Mouse (Mus musculus) small intestine, adult 2 months (tissue): ENCODE measurements at regions not wholly inside any gene's neighbourhood (a gene's known extent, or its start where the extent isn't known, plus 50 kb on each side); places are given as distances from the start of the nearest gene placed in this dataset.

Experiments used
- H3K27ac ChIP-seq: fragments of 200-500 bp; 2 replicates; pipeline ENCODE4 v1.5.1; 2012; ENCODE audit warnings: low read depth, low read length, control low read depth, inconsistent platforms; ENCODE audit not compliant: insufficient read depth
- H3K27me3 ChIP-seq: fragments of 200-500 bp; 2 replicates; pipeline ENCODE4 v1.6.1; 2012; ENCODE audit warnings: mild to moderate bottlenecking, moderate library complexity, low read length, inconsistent platforms; ENCODE audit not compliant: control insufficient read depth, insufficient read depth
- H3K36me3 ChIP-seq: fragments of 200-500 bp; 2 replicates; pipeline ENCODE4 v1.6.1; 2012; ENCODE audit warnings: mild to moderate bottlenecking, low read length, control low read depth, inconsistent platforms; ENCODE audit not compliant: control insufficient read depth, insufficient read depth
- H3K4me1 ChIP-seq: fragments of 200-500 bp; 2 replicates; pipeline ENCODE4 v1.6.1; 2012; ENCODE audit warnings: low read length, inconsistent platforms, mixed read lengths; ENCODE audit not compliant: control insufficient read depth, insufficient read depth, insufficient read length
- H3K4me3 ChIP-seq: fragments of 200-500 bp; 2 replicates; pipeline ENCODE4 v1.5.1; 2012; ENCODE audit warnings: low read depth, mild to moderate bottlenecking, control low read depth, inconsistent platforms, low read length, moderate library complexity
- CTCF ChIP-seq: fragments of 200-500 bp; IDR thresholded peaks from 2 replicates; pipeline ENCODE4 v1.5.1; 2012; ENCODE audit warnings: low read depth, mild to moderate bottlenecking, control low read depth, inconsistent platforms, low read length, moderate library complexity, mixed read lengths; ENCODE audit not compliant: insufficient replicate concordance, insufficient read length; ENCODE audit errors: extremely low read depth
- POLR2A ChIP-seq: fragments of 200-500 bp; IDR thresholded peaks from 2 replicates; pipeline ENCODE4 v1.6.1; 2012; ENCODE audit warnings: low read depth, mild to moderate bottlenecking, control low read depth, inconsistent platforms, low read length, moderate library complexity
- WGBS: fragments of 180-500 bp; shearing (Covaris S2); methylation state at CpG from one replicate; pipeline ENCODE4 v1.1.7; 2018; 5-methylcytosine and 5-hydroxymethylcytosine counted together

DNA sequence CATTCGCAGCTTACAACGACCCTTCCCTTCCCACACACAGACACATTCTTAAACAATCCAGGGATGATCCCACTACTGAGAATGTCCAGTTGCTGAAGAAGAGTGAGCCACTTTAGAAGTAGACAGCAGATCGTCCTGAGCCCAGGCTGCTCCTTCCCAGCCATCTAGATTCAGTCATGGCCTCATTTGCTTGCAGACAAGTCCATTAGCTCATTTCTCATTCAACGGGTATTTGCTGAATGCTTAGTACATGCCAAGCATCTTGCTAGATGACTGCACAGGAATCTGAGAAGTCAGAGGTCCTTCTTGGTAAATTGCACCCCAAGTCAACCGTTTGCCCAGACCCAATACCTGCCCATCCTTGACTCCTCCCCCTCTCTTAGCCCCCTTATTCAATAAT, 57.8 kb downstream of the Ier5 start:
- WGBS, result 73% methylated on average over 5 of the region's 5 CpGs
- no peak overlapping the region for H3K27ac ChIP-seq
- no peak for TF ChIP-seq POLR2A
- no peak for TF ChIP-seq CTCF
- no peaks in the 10 kb centered on the region for H3K27me3 ChIP-seq
- H3K36me3 ChIP-seq, result no peaks in the 10 kb centered on the region
- no peak overlapping the region for H3K4me3 ChIP-seq
- H3K4me1 ChIP-seq, result no peaks in the 10 kb centered on the region

DNA sequence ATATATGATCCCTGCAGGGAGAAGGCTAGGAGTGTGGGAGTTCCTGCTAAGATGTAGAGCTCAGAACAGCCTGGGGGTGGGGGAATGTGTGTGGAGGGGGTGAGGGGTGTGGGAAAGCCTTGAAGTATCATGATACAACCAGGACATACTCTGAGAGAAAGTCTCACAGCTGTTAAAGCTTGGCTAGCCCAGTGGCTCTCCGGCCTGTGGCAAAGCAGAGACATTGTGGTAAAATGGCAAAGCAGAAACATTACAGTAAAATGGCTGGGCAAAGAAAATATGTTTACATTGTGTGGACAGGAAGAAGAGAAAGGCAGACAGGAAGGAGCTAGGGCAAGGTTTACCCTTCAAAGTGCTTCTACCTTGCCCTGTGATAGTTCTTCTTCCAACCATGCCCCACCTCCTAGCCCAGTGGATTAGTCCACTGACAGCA, 58.5 kb downstream of the Ier5 start:
- H3K27ac ChIP-seq, result no peak overlapping the region
- no peaks in the 10 kb centered on the region for H3K4me1 ChIP-seq
- H3K27me3 ChIP-seq, result no peaks in the 10 kb centered on the region
- H3K36me3 ChIP-seq, result no peaks in the 10 kb centered on the region
- TF ChIP-seq CTCF, result no peak
- no peak for TF ChIP-seq POLR2A
- no peak overlapping the region for H3K4me3 ChIP-seq
- 88% methylated on average over 1 of the region's 1 CpGs for WGBS

DNA sequence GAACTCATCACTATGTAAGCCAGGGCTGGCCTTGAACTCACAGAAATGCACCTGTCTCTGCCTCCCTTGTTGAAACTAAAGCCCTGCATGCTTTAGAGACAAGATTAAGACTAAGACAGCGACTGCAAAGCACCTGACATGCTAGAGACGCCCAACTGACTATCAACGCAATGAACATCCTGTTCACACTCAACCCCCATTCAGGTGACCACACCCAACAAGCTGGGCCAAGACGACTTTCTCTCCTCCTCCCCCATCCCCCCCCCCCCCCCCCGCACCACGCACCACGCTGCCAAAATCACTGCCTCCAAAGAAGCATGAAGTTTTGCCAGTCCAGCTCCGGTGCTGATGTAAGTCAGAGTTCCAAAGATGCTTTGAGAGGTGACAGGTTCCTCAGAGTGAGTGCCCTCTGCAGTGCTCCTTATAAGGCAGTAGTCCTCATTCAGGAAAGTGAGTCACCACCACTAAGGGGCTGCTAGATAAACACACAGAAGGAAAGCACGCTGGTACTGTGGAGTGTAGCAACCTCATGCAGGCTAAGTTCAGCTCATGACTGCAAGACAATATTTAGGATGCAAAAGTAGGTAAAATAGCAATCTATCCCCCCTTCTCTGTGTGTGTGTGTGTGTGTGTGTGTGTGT, 59.2 kb downstream of the Ier5 start:
- no peak overlapping the region for H3K4me3 ChIP-seq
- H3K27ac ChIP-seq, result peak overlapping the region; percentile 29; the same call in 1 of the 2 replicates
- no peaks in the 10 kb centered on the region for H3K27me3 ChIP-seq
- TF ChIP-seq CTCF, result no peak
- TF ChIP-seq POLR2A, result no peak
- H3K4me1 ChIP-seq, result no peaks in the 10 kb centered on the region
- H3K36me3 ChIP-seq, result no peaks in the 10 kb centered on the region
- WGBS, result 23% methylated on average over 9 of the region's 9 CpGs

DNA sequence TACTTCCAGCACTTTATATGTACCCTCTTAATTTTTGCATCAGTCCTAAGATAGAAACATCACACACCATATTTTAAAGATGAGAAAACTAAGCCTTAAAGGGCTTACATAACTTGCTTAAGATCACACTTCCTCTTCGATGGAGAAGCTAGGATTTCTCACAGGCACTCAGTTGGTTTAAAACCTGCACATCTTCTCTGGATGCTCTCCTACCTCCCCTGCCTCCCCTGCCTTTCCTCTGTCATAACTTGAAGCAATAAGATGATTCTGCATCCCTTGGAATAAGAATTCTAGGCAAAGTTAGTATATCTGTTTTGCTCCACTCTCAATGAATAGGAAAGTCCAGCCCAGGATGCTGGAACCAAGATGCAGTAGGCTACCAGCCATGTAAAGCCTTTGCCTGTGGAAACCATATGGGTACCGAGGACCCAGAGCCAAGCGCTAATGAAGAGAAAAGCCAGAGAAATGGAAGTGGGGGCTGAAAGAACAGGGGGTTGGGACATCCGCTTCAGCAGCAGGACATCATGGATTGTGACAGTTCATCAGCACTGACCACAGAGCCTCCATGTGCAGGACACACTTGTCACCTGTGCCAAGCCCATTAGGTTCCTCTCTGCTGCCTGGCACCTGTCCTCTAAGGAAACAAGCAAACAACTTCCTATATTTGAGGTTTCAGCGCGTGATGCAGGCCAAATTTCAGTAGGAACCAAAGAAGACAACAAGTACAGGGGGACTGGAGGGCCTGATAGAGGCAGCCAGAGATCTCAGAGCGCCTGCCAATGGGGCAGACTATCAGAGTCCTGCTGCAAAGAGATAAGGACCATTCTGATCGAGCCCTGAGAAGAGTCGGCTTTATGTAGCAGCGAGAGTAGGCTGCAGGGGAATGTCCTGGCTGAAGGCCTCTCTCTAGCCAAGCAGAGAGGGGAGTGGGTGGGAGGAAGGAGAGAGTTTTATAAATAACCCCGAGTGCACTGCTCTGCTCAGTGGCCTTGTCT, 60.5 kb downstream of the Ier5 start:
- no peak overlapping the region for H3K27ac ChIP-seq
- H3K36me3 ChIP-seq, result no peaks in the 10 kb centered on the region
- H3K4me1 ChIP-seq, result no peaks in the 10 kb centered on the region
- no peak overlapping the region for H3K4me3 ChIP-seq
- no peaks in the 10 kb centered on the region for H3K27me3 ChIP-seq
- TF ChIP-seq POLR2A, result no peak
- TF ChIP-seq CTCF, result no peak
- WGBS, result 66% methylated on average over 11 of the region's 11 CpGs

DNA sequence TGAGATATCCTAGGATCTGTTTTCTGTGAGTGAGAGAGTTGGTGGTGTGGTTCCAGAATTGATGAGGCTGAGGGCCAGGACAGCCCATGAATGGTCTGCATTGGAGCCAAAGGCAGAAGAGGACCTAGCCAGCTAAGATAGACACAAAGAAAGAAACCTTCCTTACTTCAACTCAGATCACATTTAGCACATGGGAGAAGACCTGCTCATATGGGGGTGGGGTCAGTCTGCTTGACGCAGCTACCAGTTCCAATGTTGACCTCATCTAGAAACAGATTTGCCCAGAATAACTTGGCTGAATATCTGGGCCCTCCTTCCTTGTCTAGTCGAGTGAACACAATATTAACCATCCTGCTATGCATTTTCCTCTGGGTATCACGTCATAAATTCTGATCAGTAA, 62.0 kb downstream of the Ier5 start:
- Histone ChIP-seq H3K4me3 (no peak overlapping the region), H3K4me1 (no peaks in the 10 kb centered on the region)
- 84% methylated on average over 3 of the region's 3 CpGs for WGBS

DNA sequence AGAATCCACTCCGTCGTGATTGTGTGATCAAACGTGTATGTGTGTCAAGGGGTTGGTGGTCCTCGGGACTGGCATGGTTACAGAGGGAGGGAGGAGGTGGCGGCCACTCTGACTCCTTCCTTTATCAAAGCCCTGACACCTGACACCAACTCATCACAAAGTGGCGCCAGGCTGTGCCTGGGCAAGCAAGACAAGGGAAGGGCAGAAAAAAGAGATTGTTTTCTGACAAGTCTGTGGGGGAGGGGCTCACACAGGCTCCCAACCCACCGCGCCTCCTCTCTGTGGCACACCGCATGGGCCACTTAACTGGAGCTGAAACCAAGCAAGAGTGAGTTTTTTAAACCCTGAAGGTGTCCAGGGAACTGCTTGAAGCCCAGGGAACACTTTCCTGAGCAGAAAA, 68.5 kb downstream of the Ier5 start:
- no peaks in the 10 kb centered on the region for H3K36me3 ChIP-seq
- peaks cover 13% of the 10 kb centered on the region for H3K4me1 ChIP-seq
- TF ChIP-seq POLR2A (no peak), CTCF (no peak)
- H3K27me3 ChIP-seq, result no peaks in the 10 kb centered on the region
- WGBS, result 73% methylated on average over 9 of the region's 9 CpGs
- H3K4me3 ChIP-seq, result no peak overlapping the region
- H3K27ac ChIP-seq, result no peak overlapping the region

More for the DNA sequence above, 62.0 kb downstream of the Ier5 start:
- H3K27me3 ChIP-seq, result no peaks in the 10 kb centered on the region
- no peaks in the 10 kb centered on the region for H3K36me3 ChIP-seq
- TF ChIP-seq POLR2A (no peak), CTCF (no peak)
- no peak overlapping the region for H3K27ac ChIP-seq

DNA sequence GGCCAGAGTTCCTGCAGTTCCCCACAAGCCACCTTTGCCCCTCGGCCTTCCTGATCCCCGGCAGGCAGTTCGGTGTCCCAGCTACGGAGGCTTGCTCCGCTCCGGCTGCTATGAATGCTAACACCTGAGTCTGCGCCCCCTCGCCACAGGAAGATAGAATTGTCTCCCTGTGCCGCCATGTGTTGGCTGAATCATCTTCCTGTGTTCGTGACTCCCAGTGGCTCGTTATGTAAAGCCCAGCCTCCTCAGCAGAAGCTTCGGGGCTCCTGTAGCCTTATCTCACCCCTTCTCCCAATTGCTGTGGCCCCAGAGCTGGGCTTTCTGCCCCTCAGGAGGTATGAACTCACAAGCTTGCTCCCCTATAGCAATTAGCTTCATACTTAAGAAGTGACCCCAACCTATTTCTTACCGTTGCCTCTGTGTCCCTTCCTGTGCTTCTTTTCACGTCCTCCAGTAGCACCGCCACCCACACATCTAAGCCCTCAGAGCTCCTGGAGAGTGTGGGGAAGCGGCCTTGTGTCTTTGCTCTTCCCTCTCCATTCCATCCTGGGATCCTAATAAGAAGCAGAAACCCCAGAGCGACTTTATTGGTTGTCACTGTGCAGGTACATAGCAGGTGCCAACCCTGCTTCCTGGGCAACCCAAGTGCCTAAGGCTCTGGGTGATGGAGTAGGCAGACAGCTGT, 70.1 kb downstream of the Ier5 start:
- Histone ChIP-seq H3K27me3 (no peaks in the 10 kb centered on the region), H3K36me3 (no peaks in the 10 kb centered on the region), H3K27ac (0 out of 2 replicates have a peak overlapping the region, but pooled peaks have one; percentile 69), H3K4me1 (peaks cover 13% of the 10 kb centered on the region), H3K4me3 (peak overlapping the region; percentile 31)
- WGBS, result 71% methylated on average over 17 of the region's 17 CpGs
- no peak for TF ChIP-seq CTCF
- no peak for TF ChIP-seq POLR2A
